Mouse (Mus musculus): Measurements from ENCODE around the gene Ppp2r5c.
A peak's percentile ranks its signal among the peaks of the same experiment; 100 is the strongest.

The Ppp2r5c gene

GRCm38 (mm10) chr12:110556861-110557628 lies 110.1 kb downstream of the Ppp2r5c start:
- DNase-seq (ENCODE audit: low spot score in 2 of 2), result no peak

- peak in 1 of 2 experiments; percentile 44 for DNase-seq (ENCODE audit: low spot score in 2 of 2)
These were observed 111.3 kb downstream of the Ppp2r5c start for GRCm38 (mm10) chr12:110558175-110558574.

- DNase-seq (ENCODE audit: low spot score in 2 of 2), result no peak
These were observed 116.5 kb downstream of the Ppp2r5c start for GRCm38 (mm10) chr12:110563383-110563782.

DNA sequence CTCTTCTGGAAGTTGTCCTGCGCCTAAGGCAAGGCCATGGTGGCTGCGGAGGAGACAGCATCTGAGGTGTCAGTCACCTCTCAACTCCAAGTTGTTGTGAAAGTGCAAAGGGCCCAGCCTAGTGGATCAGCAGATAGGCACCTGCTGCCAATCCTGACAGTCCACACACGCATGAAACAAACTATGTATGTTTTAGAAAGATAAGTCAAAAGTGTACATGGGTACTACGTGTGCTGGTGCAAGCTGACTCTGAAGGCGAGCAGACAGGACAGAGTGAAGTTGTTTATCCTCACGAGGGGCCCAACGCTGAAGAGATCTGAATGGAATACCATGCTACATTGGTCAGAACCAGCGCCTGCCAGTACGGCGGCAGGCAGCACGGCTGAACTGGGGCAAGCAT lies 117.9 kb downstream of the Ppp2r5c start:
- DNase-seq (ENCODE audit: low spot score in 2 of 2), result no peak

- peak in 1 of 2 experiments; percentile 22 for DNase-seq (ENCODE audit: low spot score in 2 of 2)
These were observed 119.4 kb downstream of the Ppp2r5c start for GRCm38 (mm10) chr12:110566366-110566765.

DNA sequence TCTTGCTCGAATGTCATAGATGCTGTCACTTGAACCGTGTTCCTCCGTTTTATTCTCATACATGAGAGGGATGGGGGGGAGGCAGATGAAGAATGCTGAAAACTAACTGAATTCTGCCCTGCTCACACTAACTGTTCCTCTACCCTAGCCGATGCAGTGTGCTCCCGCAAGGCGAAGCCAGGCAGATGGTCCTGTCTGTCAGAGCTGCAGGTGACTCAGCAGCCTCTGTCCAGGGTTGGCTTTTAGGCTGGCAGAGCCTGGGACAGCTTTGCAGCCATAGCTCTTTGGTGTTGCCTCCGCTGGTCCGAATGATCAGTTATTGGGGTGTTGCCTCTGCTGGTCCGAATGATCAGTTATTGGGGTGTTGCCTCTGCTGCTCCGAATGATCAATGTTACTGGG lies 124.1 kb downstream of the Ppp2r5c start:
- no peak for DNase-seq (ENCODE audit: low spot score in 2 of 2)

DNA sequence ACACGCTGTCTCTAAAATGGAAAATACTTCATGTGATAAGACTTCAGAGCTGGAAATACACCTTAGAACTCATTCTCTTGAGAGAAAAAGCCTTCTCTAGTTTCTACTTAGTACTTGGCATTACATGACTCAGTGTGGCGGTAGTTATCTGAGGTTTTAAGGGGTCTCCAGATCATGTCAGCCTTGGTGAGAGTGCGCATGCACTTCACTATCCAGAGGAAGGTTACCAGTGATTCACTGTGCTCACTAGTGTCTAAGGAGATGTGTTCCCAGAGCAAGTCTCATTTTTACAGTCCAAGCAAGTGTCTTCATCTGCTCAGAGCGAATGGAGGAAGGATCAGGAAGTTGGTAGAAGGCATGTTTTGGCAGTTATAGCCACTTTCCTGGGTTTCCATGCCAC lies 125.4 kb downstream of the Ppp2r5c start:
- no peak for DNase-seq (ENCODE audit: low spot score in 2 of 2)

DNA sequence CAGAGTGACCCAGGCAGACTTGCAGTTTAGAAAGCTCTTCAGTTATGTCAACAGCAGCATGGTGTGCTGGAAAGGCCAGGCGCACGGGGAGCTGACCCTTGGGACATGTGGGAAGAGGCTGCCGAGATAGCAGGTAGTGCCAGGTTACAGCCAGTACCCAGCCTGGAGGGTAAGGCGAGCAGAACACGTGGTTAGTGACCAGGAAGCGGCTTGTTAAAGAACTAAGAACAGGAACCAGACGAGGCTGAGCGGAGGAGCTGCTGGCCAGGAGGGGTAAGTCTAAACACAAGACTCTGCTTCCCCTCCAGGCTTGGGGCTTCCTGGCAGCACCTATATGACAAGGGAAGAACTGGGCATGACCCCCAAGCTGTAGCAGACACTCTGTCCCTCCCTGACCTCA lies 126.7 kb downstream of the Ppp2r5c start:
- DNase-seq (ENCODE audit: low spot score in 2 of 2), result no peak

DNA sequence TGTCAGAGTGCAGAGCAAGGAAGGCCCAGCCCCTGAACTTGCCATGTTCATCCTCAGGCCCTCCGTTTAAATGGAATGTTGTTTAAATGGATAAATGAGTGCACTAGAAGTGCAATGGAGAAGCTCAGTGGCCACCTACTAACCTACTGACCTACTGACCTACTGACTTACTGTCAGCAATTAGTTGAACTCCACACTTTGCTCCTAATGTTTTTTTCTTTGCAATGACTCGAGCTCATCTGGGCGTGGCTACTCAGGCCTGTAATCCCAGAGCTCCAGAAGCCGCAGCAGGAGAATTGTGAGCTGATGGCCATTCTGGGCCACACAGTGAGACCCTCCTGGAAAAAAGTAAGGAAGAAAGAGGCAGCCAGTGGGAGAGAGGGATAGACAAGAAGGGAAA lies 129.0 kb downstream of the Ppp2r5c start:
- no peak for DNase-seq (ENCODE audit: low spot score in 2 of 2)

GRCm38 (mm10) chr12:110578333-110578732 lies 131.4 kb downstream of the Ppp2r5c start:
- DNase-seq (ENCODE audit: low spot score in 2 of 2), result no peak

DNA sequence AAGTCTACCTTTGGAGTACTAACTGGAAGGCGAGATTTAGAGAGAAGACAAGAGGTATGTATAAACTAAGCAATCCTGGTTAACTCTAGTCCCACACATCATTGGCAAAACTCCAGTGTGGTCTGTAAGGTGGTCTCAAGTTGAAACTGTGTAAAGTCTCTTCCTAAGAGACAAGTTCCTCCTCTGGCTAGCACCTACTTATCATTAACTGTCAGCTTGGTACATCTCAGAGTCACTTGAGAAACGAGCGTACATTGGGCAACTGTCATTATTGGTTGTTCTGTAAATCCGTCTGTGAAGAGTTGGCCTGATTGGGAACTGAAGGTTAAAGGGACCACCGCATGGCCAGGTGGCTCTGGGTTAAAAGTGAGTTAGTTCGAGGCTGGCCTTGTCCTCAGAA lies 141.7 kb downstream of the Ppp2r5c start:
- no peak for DNase-seq (ENCODE audit: low spot score in 2 of 2)

- no peak for DNase-seq (ENCODE audit: low spot score in 2 of 2)
These were observed 143.9 kb downstream of the Ppp2r5c start for GRCm38 (mm10) chr12:110590804-110591259.

DNA sequence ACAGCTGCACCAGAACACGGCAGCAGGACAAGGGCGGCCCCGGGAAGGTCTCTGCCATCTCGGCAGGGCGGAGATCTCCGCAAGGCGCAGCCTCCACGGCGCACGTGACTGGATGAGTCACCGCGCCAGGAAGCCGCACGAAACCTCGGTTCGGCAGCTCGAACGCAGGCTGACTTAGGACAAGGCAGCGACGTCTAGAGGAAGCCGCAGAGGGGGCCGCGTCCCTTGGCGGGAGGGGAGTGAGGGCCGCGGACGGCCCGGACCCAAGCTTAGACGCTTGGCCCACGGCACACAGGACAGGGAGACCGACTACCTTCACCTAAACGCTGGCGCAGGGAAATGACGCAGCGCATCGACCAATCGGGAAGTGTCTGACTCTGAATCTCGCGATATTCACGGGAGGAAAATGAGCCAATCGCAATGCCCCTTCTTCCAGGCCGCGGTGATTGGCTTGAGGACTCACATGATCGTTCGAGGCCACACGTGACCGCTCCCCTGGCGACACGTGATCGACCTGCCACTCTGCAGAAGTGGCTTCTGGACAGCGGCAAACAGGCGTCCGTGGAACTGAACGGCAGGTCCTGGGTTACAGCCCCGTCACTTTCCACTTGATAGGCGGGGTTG lies 144.5 kb downstream of the Ppp2r5c start:
- DNase-seq (ENCODE audit: low spot score in 2 of 2), result peak; percentile 100

DNA sequence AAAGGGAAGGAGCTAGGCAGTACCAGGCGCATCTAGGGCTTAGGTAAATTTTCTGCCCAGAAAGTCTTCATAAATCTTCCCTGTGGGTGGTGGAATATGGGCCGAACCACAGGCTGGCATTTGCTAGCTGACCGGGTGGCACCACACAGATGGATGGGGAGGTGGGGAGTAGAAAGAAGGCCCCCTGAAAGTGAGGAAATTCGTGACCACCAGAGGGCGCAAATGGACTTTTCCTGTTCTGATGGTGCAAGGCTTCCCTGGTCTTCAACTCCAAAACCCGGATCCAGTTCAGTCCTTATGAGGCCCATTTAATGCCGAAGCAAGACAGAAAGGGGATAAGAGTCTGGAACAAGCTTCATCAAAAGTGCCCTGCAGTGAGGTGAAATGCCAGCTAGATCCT lies 151.6 kb downstream of the Ppp2r5c start:
- DNase-seq (ENCODE audit: low spot score in 2 of 2), result peak; percentile 79 to 83

- peak; percentile 49 to 57 for DNase-seq (ENCODE audit: low spot score in 2 of 2)
These were observed 152.9 kb downstream of the Ppp2r5c start for GRCm38 (mm10) chr12:110599791-110600190.

DNA sequence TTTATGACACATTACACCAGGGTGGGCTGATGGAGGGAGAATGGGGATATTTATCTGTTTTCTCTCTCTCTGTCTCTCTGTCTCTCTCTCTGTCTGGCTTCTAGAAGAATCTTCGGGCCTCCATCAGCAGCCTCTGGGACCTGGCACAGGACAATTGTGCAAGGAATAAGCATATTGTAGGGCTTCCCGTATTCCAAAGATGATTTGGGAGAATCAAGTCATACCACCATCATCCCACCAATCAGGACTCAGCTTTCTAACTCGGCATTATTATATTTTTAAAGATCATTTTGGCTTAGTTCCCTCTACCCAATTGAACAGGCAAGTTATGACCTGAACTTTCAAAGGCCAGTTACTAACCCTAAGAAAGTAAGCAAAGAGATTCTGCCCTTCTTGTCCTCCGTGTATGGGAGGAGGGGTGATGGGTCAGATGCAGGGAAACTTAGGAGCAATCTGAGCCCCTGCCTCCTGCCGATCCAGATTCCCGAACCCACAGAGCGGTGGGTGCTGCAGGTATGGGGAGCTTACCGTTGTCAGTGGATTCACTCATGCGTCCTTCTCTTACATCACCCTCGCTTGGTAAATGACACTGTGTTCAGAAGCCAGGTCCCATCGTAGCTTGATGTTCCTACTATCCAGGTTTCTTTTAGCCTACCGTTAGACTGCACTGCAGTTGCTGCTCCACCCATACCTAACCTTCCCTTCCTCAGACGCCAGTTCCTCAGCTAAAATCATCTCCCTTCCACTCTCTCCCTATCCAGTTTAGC lies 153.5 kb downstream of the Ppp2r5c start:
- peak in 1 of 2 experiments; percentile 35 for DNase-seq (ENCODE audit: low spot score in 2 of 2)

DNA sequence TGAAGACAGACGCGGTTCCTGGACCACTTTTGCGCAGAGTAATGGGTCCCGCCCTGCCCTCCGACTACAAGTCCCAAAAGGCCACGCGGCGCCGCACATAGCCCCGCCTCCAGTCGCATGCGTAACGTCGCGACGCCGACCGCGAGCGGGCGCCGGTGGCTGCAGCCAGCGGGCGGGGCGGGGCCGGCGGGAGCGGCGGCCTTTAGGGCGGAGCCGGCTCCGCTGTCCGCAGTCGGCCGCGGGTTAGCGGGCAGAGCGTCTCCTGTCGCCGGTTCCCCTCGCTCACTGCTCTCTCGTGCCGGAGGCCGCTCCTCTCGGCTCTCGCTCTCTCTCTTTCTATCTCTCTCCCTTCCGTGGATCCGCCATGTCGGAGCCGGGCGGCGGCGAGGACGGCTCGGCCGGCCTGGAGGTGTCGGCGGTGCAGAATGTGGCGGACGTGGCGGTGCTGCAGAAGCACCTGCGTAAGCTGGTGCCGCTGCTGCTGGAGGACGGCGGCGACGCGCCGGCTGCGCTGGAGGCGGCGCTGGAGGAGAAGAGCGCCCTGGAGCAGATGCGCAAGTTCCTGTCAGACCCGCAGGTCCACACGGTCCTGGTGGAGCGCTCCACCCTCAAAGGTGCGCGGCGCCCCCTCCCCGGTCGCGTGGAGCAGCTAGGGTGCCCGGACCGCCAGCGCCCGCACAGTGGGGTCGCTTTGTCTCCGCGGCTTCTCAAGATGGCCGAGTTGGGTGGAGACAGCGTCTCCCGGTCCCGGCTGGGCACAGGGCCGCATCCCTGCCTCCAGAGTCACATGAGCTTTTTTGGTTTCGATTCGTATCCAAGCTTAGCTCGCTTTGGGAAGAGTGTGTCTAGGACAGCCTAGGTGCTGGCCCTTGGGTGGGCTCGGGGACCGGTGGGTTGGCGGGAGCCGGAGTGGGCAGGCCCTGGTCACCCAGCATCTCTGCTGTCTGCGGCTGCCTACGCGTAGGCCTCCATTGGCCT lies 154.6 kb downstream of the Ppp2r5c start, which contains the start of gene Dync1h1:
Gene Dync1h1 (plus strand): TSS at position 212 of the 978 bp plus-strand sequence.
- DNase-seq (ENCODE audit: low spot score in 2 of 2), result peak; percentile 93 to 95

DNA sequence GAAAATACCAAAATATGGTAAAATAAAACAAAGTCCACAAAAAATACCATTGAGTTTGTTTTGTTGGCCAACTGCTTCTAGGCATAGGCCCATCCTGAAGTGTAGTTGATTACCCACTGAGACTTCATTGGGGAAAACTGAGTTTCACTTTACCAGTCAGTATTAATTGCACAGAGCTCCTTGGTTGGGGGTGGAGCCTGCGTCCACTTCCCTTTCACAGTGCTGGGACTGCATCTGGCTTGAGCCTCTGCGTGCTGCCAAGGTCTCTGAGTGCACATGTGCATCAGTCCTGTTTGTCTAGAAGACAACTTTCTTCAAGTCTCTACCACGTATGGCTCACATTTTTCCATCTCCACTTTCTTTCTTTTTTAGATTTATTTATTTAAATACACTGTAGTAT lies 159.2 kb downstream of the Ppp2r5c start:
- DNase-seq (ENCODE audit: low spot score in 2 of 2), result no peak

DNA sequence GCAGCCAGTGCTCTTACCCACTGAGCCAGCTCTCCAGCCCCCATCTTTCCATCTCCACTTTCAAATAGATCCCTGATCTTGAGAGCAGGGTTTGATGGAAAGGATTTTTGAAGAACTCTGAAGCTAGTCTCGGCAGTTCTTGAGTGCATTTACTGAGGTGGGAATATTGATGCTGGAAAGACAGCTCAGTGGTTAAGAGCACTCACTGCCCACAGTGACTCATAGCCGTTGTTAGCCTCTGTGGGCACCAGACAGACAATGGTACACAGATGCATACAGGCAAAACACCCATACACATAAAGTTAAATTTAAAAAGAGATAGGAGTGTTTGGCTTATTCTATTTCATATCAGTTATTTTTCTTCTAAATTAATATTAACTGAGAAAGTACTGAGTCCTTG lies 159.8 kb downstream of the Ppp2r5c start:
- no peak for DNase-seq (ENCODE audit: low spot score in 2 of 2)

GRCm38 (mm10) chr12:110608460-110609152 lies 161.7 kb downstream of the Ppp2r5c start:
- DNase-seq (ENCODE audit: low spot score in 2 of 2), result peak; percentile 50 to 56

DNA sequence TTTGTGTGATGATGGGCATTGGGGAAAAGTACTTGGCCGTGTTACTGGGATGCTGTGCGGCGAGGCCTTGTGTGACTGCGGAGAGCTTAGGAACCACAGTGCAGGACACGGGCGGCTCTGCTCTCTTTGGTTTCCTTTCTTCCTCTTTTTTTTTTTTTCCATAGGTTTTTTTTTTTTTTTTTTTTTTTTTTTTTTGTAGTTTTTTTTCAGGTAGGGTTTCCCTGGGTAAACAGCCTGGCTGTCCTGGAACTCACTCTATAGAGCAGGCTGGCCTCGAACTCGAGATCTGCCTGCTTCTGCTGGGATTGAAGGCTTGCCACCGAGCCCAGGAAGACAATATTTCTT lies 162.2 kb downstream of the Ppp2r5c start:
- DNase-seq (ENCODE audit: low spot score in 2 of 2), result no peak

Data from right cerebral cortex, adult 2 months (tissue).